Mouse (Mus musculus) layer of hippocampus, adult 8-10 months (tissue): ENCODE measurements around the gene Pnliprp2. TPM values are rescaled to one million over a fixed set of nuclear protein-coding genes. Genes with fewer than 3 reads are reported as not detected.

Experiments
- DNase-seq, 2 experiments: peaks; one replicate each; pipeline ENCODE4 v3.0.0; 2022; ENCODE audit warnings: low spot score in 2 of 2
- total RNA-seq, 4 experiments: library from RNA; stranded (reverse); gene quantifications; 2 replicates each; pipeline ENCODE4 v1.2.4; 2022

Gene Pnliprp2
- under 1 TPM; 0.20 to 0.49 (median 0.23) TPM for total RNA-seq

DNA sequence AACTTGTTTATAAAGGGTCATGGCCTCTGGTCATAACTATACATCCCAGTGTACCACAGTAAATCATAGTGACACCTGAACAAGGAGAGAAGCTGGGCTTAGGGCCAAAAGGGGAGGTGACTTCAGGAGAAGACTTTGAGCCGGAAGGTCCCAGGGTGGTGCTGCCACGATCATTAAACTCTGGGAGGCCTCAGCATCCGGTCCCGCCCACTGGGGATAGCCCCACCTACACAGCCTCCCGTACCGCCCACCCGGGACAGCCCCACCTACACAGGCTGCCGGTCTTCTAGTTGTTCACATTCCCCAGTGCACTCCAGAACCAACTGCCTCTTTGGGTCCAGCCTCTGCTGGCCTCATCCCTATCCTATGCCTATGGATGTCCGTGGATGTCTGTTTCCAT, at the start of gene Pnliprp2:
TSS of gene Pnliprp2 (plus strand) at position 297 of the 400 bp plus-strand sequence.
- DNase-seq, result no peak

- no peak for DNase-seq
Observed at GRCm38 (mm10) chr19:58717925-58718324, 41.6 kb upstream of the Pnliprp2 start.

- no peak for DNase-seq
Observed at GRCm38 (mm10) chr19:58720439-58720838, 39.1 kb upstream of the Pnliprp2 start.

- DNase-seq, result no peak
Observed at GRCm38 (mm10) chr19:58726551-58726950, 33.0 kb upstream of the Pnliprp2 start.

DNA sequence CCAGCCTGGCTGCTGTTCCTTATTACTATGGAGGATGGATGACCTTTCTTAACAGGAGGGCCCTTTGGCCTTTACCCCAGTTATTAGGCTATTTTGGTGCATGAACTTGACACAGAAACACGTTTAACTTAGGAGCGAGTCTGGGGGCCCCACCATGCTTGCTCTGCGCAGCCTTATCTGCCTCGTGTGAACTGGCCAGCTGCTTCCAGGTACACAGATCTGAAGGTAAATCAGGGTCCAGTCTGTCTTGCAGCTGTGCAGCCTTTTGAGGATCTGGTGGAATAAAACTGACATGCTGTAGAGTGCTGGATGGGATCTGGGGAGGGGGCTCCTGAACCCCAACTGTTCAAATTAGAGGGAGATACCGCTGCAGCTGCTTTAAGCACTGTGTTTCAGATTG, 31.8 kb upstream of the Pnliprp2 start:
- no peak for DNase-seq

- no peak for DNase-seq
Observed at GRCm38 (mm10) chr19:58728445-58729031, 31.0 kb upstream of the Pnliprp2 start, which contains the start of gene Pnliprp1. Gene Pnliprp1 (plus strand): TSS chr19:58728887.

- DNase-seq, result no peak
Observed at GRCm38 (mm10) chr19:58733216-58733615, 26.3 kb upstream of the Pnliprp2 start.

DNA sequence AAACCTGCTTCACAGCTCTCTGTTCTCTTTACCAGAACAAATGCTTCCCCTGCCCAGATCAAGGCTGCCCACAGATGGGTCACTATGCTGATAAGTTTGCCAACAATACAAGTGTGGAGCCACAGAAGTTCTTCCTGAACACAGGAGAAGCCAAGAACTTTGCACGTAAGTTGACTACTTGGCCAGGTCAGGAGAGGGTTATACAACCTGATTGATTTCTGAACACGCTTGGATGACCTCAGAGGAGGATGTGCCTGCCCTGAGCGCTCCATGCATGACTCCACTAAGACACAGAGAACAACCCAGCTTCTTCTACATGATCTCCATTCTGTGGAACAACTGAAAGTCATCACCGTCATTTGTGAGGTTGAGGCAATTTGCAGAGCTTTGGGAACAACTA, 21.4 kb upstream of the Pnliprp2 start:
- no peak for DNase-seq

DNA sequence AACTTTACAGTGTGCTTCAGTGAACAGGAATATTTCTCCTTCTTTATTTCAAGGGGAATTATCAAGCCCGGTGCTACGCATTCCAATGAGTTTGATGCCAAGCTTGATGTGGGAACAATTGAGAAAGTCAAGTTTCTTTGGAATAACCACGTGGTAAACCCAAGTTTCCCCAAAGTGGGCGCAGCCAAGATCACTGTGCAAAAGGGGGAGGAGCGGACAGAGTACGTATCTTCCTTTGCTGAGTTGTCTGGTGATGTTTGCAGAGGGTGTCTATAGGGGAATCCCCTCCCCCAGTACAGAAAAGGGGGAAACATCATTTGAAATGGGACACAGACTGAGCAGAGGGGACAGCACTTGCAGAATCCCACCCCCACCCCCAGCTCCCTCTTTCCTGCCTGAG, 18.5 kb upstream of the Pnliprp2 start:
- no peak for DNase-seq

GRCm38 (mm10) chr19:58742711-58743110, 16.8 kb upstream of the Pnliprp2 start:
- DNase-seq, result no peak

GRCm38 (mm10) chr19:58743736-58744135, 15.8 kb upstream of the Pnliprp2 start:
- DNase-seq, result no peak

DNA sequence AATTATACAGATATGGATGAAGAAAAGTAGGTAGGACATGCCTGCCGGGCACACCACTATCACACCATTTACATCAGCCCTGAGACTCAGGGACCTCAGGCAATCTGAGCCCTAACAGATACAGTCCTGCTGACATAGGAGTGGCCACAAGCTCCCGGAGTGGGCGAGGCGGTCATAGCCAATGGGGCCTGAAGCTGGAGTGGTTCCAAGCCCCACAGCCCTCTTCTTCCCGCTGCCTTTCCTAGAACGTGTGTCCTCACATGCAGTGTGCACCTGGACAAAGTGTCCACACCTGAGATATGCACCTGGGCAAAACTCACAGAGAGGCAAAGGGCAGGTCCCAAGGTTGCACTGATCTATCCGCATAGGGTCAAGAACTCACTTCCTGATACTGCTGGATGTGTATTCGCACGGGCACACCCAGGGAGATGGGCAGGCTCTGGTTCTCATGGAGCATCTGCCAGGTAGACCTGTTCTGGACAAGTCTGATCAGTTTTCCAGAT, 12.0 kb upstream of the Pnliprp2 start:
- DNase-seq, result no peak

GRCm38 (mm10) chr19:58750822-58751221, 8.7 kb upstream of the Pnliprp2 start:
- no peak for DNase-seq

DNA sequence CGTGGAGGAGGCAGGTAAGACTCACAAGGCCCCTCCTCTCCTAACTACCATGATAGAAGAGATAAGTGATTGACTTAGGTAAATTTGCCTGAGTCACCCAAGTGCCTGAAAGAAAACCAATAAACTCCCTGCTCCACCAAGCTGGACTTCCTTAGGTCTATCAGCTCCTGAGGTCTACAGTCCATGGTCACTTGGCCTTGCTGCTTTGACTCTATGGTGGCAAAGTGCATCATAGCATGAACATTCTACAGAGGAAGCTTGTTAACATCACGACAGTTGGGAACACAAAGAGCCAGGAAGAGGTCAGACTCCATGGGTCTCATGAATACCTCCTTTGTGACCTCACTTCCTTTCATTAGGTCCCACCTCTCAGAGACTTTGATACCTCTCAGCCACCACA, 8.0 kb upstream of the Pnliprp2 start:
- DNase-seq, result no peak

- no peak for DNase-seq
Observed at GRCm38 (mm10) chr19:58758871-58759270, 648 bp upstream of the Pnliprp2 start.

GRCm38 (mm10) chr19:58762316-58762715, 2.8 kb downstream of the Pnliprp2 start:
- DNase-seq, result no peak

- peak; percentile 49 to 66 for DNase-seq
Observed at GRCm38 (mm10) chr19:58762848-58763541, 3.5 kb downstream of the Pnliprp2 start.

GRCm38 (mm10) chr19:58767329-58767728, 7.8 kb downstream of the Pnliprp2 start:
- no peak for DNase-seq

- no peak for DNase-seq
Observed at GRCm38 (mm10) chr19:58776461-58776860, 16.9 kb downstream of the Pnliprp2 start.

DNA sequence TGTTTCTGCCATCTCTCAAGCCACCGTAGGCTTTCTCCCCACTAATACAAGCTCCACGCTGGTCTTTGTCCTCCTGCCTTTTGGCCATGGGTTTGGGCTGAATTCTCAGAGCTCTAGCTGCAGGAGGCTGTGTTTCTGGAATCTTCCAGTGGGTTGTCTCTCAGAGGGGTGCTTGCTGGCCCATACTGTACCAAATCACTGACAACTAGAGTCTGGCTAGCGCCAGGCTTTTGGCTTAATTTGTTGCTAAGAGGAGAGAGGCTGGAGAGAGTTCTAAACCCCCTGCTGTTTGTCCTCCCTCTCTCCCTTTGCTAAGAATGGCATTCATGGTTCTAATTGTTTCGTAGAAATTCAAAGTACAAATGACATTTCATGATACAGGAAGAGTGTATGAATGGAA, 22.0 kb downstream of the Pnliprp2 start:
- DNase-seq, result no peak

- peak; percentile 39 to 49 for DNase-seq
Observed at GRCm38 (mm10) chr19:58783938-58784337, 24.4 kb downstream of the Pnliprp2 start.

GRCm38 (mm10) chr19:58789194-58789593, 29.7 kb downstream of the Pnliprp2 start:
- peak in 1 of 2 experiments; percentile 43 for DNase-seq

DNA sequence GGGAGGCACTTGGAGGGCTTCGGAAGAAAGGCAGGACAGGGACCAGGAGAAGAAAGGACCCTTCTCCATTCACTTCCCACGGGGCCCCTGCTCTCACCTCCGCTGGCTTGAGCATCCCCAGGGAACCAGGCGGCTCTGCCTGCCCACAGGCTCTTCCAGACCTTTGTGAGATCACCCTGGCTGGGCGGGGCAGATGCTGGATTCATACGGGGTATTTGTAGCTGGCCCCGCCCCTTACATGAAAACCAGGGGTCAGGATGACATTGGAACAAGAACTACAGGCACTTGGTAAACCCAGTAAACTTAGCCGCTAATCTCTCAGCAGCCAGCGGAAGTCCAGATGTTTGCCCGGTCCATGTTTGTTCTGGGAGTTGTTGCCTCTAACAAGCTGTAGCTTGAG, 34.8 kb downstream of the Pnliprp2 start, which contains the start of gene 1700019N19Rik:
TSS of gene 1700019N19Rik (minus strand) at position 178 of the 400 bp plus-strand sequence.
- no peak for DNase-seq
